Mouse (Mus musculus) midbrain, embryonic 10.5 days (tissue): Measurements from ENCODE around the gene Pam. TPM values are rescaled to one million over a fixed set of nuclear protein-coding genes. Genes with fewer than 3 reads are reported as not detected.

ENCODE experiments used
- DNase-seq: peaks from one replicate; pipeline ENCODE4 v3.0.0-alpha.2; 2017; ENCODE audit warnings: low spot score
- H3K27ac ChIP-seq: fragments of 300-500 bp; sonication (generic); replicated peaks from 2 replicates; pipeline ENCODE4 v1.5.1; 2016; ENCODE audit warnings: mild to moderate bottlenecking
- H3K27me3 ChIP-seq: fragments of 300-500 bp; sonication (generic); 2 replicates; pipeline ENCODE4 v1.6.1; 2016; ENCODE audit warnings: low read depth, mild to moderate bottlenecking; ENCODE audit not compliant: poor library complexity, severe bottlenecking
- H3K36me3 ChIP-seq: fragments of 300-500 bp; sonication (generic); 2 replicates; pipeline ENCODE4 v1.6.1; 2016; ENCODE audit warnings: mild to moderate bottlenecking, moderate library complexity
- H3K4me1 ChIP-seq: fragments of 300-500 bp; sonication (generic); 2 replicates; pipeline ENCODE4 v1.6.1; 2016
- H3K4me3 ChIP-seq: fragments of 300-500 bp; sonication (generic); 2 replicates; pipeline ENCODE4 v1.5.1; 2016; ENCODE audit warnings: mild to moderate bottlenecking, moderate library complexity
- H3K9me3 ChIP-seq: fragments of 300-500 bp; sonication (generic); replicated peaks from 2 replicates; pipeline ENCODE4 v1.6.1; 2016; ENCODE audit warnings: mild to moderate bottlenecking
- WGBS: fragments of 180-500 bp; shearing (Covaris S2); methylation state at CpG from one replicate; pipeline ENCODE4 v1.1.7; 2016; 5-methylcytosine and 5-hydroxymethylcytosine counted together
- polyA plus RNA-seq: library from polyadenylated mRNA; unstranded; fragments of >200 nt; fragmentation: Nextera tagmentation; extraction: Ambion mirVana; gene quantifications from 2 replicates; pipeline ENCODE4 v1.2.1, GENCODE M21; 2016

The Pam gene
- polyA plus RNA-seq, 1 experiment from 2014 or later = 18.9 TPM

DNA sequence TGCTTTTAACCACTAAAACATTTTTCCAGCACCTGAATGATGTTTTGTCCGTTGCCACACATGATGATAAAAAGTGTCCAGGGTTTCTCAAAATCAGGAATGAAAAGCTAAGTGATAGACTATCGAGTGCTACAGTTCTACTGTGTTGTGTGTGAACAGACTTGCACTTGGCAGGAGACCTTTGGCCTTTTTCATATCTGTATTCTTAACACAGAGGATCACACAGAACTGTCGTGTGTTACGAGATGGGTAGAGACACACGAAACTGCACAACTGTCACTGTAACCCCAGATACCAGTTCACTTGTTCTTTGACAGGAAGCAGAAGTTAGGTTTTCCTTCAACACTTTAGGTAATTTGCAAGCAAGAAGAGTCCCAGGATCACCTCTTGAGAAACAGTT lies 232.7 kb downstream of the Pam start:
- Histone ChIP-seq H3K4me1 (peaks cover 6% of the 10 kb centered on the region; the same call in 1 of the 2 replicates), H3K27me3 (no peaks in the 10 kb centered on the region), H3K27ac (no peak overlapping the region), H3K4me3 (no peak overlapping the region), H3K36me3 (no peaks in the 10 kb centered on the region), H3K9me3 (no peaks in the 10 kb centered on the region)
- 96% methylated on average over 5 of the region's 5 CpGs for WGBS
- DNase-seq = no peak

DNA sequence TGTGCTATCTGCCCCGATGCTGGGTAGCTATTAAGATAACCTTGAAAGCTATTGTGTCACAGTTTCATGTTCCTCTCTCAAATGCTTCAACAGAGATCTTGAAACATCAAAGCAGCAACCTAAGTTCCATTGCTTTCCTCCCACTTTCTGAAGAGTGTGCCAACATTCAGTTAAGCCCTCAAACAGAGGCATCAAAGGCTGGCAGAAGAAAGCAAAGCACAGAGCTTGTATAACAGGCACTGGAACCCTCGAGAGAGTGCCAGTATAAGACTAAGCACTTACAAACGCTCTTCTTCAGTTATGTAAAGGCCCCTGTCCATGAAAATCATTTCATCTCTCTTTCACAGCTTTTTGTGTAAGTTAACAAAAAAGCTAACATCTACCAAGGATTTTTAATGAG lies 241.2 kb downstream of the Pam start:
- Histone ChIP-seq H3K36me3 (0 out of 2 replicates have a peak, but pooled peaks cover 2% of the 10 kb centered on the region), H3K27ac (no peak overlapping the region), H3K9me3 (no peaks in the 10 kb centered on the region), H3K27me3 (no peaks in the 10 kb centered on the region), H3K4me1 (peaks cover 2% of the 10 kb centered on the region), H3K4me3 (no peak overlapping the region)
- DNase-seq = no peak
- 82% methylated on average over 3 of the region's 3 CpGs for WGBS

DNA sequence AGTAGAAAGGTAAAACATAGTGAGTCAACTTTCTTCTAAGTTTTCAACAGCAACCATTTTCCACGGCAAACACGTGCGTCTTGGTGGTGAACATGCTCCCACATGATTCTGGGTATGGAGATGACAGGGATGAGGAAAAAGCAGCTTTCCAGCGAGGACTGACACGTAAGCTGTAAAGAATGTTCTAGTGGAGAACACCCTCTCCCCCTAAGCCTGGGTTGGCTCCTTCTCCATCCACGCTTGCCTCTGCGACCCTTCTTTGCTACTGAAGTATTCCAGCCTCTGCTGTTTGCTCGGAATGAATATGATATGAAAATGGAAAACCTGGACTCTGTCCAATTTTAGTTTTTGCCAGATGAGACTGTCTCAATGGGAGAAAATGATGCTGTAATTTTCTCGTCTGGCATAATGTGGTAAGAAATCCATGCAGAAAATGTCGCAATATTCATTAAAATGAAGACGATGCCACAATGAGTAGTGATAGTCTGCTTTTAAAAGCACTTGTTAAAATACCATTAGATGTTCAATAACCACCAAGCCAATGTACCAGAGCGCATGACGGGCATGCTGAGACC lies 243.8 kb downstream of the Pam start:
- Histone ChIP-seq H3K27me3 (no peaks in the 10 kb centered on the region), H3K4me1 (peaks cover 24% of the 10 kb centered on the region), H3K36me3 (0 out of 2 replicates have a peak, but pooled peaks cover 2% of the 10 kb centered on the region), H3K27ac (no peak overlapping the region), H3K4me3 (no peak overlapping the region), H3K9me3 (no peaks in the 10 kb centered on the region)
- DNase-seq = no peak
- 95% methylated on average over 13 of the region's 13 CpGs for WGBS

- H3K9me3 ChIP-seq = no peaks in the 10 kb centered on the region
- H3K4me3 ChIP-seq = no peak overlapping the region
- WGBS = 46% methylated on average over 14 of the region's 14 CpGs
- H3K27ac ChIP-seq = peak overlapping the region; percentile 64
- H3K4me1 ChIP-seq = peaks cover 24% of the 10 kb centered on the region
- H3K36me3 ChIP-seq = 0 out of 2 replicates have a peak, but pooled peaks cover 2% of the 10 kb centered on the region
- peak; percentile 28 for DNase-seq
- no peaks in the 10 kb centered on the region for H3K27me3 ChIP-seq
Measured at GRCm38 (mm10) chr1:97848601-97849241, 246.7 kb downstream of the Pam start.

GRCm38 (mm10) chr1:97843220-97843992 lies 252.0 kb downstream of the Pam start:
- no peak overlapping the region for H3K4me3 ChIP-seq
- H3K27me3 ChIP-seq = no peaks in the 10 kb centered on the region
- no peak overlapping the region for H3K27ac ChIP-seq
- H3K9me3 ChIP-seq = no peaks in the 10 kb centered on the region
- H3K4me1 ChIP-seq = peaks cover 18% of the 10 kb centered on the region
- H3K36me3 ChIP-seq = 0 out of 2 replicates have a peak, but pooled peaks cover 9% of the 10 kb centered on the region
- no peak for DNase-seq

- DNase-seq = no peak
- H3K27ac ChIP-seq = no peak overlapping the region
- H3K9me3 ChIP-seq = no peaks in the 10 kb centered on the region
- 93% methylated on average over 5 of the region's 5 CpGs for WGBS
- H3K4me3 ChIP-seq = no peak overlapping the region
- 0 out of 2 replicates have a peak, but pooled peaks cover 11% of the 10 kb centered on the region for H3K36me3 ChIP-seq
- no peaks in the 10 kb centered on the region for H3K4me1 ChIP-seq
- no peaks in the 10 kb centered on the region for H3K27me3 ChIP-seq
Measured at GRCm38 (mm10) chr1:97834354-97834822, 261.1 kb downstream of the Pam start.

- Histone ChIP-seq H3K9me3 (no peaks in the 10 kb centered on the region), H3K27me3 (no peaks in the 10 kb centered on the region), H3K27ac (no peak overlapping the region), H3K4me3 (no peak overlapping the region), H3K36me3 (0 out of 2 replicates have a peak, but pooled peaks cover 10% of the 10 kb centered on the region), H3K4me1 (no peaks in the 10 kb centered on the region)
- 78% methylated on average over 5 of the region's 5 CpGs for WGBS
- no peak for DNase-seq
Measured at GRCm38 (mm10) chr1:97833466-97834353, 261.7 kb downstream of the Pam start.

GRCm38 (mm10) chr1:97828087-97828486 lies 267.4 kb downstream of the Pam start:
- Histone ChIP-seq H3K4me1 (no peaks in the 10 kb centered on the region), H3K27ac (no peak overlapping the region), H3K4me3 (no peak overlapping the region), H3K27me3 (no peaks in the 10 kb centered on the region), H3K9me3 (no peaks in the 10 kb centered on the region), H3K36me3 (0 out of 2 replicates have a peak, but pooled peaks cover 6% of the 10 kb centered on the region)
- 95% methylated on average over 5 of the region's 5 CpGs for WGBS
- DNase-seq = no peak

DNA sequence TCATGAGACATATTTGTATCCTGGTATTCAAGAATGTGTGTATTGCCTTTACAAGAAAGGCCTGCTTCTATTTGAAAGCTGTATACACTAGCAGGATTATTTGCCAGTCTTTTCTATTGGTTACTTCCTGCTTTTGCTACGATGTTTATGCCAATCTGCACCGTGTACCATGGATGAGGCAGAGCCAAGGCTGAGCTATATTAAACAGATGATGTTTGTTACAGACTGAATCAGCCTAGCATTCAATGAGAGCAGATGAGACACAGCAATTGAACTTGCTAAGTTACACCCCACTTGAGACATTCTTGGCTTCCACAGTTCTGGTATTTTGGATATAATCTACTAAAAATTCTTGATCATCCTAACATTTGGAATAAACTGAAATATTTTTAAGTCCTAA lies 267.9 kb downstream of the Pam start:
- H3K36me3 ChIP-seq = 0 out of 2 replicates have a peak, but pooled peaks cover 6% of the 10 kb centered on the region
- 87% methylated on average over 2 of the region's 2 CpGs for WGBS
- no peaks in the 10 kb centered on the region for H3K9me3 ChIP-seq
- H3K4me3 ChIP-seq = no peak overlapping the region
- no peak for DNase-seq
- no peaks in the 10 kb centered on the region for H3K27me3 ChIP-seq
- no peaks in the 10 kb centered on the region for H3K4me1 ChIP-seq
- H3K27ac ChIP-seq = no peak overlapping the region

DNA sequence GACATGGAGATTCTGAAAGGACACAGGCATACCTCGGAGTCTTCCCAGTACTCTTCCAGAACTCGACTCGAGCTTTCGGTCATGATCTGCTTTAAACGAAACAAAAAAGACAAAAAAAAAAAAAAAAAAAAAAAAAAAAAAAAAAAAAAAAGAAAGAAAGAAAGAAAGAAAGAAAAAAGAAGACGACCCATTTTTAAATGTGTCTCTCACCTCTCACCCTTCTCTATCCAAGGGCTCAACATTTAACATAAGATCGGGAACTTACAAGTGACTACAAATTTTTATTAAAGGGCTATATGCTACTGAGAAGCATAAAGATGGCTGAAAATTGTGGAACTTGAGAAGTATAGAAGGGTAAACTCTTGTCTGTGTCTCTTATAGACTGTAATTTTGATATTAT lies 272.5 kb downstream of the Pam start:
- WGBS = 94% methylated on average over 7 of the region's 7 CpGs

GRCm38 (mm10) chr1:97822203-97822602 lies 273.2 kb downstream of the Pam start:
- 85% methylated on average over 5 of the region's 5 CpGs for WGBS
- DNase-seq = no peak
- Histone ChIP-seq H3K4me3 (no peak overlapping the region), H3K9me3 (no peaks in the 10 kb centered on the region), H3K4me1 (no peaks in the 10 kb centered on the region), H3K27ac (no peak overlapping the region), H3K27me3 (no peaks in the 10 kb centered on the region), H3K36me3 (peaks cover 3% of the 10 kb centered on the region)

More for the DNA sequence above, 272.5 kb downstream of the Pam start:
- Histone ChIP-seq H3K9me3 (no peaks in the 10 kb centered on the region), H3K4me3 (no peak overlapping the region), H3K4me1 (no peaks in the 10 kb centered on the region), H3K27me3 (no peaks in the 10 kb centered on the region), H3K36me3 (peaks cover 3% of the 10 kb centered on the region; the same call in 1 of the 2 replicates), H3K27ac (no peak overlapping the region)
- DNase-seq = no peak

DNA sequence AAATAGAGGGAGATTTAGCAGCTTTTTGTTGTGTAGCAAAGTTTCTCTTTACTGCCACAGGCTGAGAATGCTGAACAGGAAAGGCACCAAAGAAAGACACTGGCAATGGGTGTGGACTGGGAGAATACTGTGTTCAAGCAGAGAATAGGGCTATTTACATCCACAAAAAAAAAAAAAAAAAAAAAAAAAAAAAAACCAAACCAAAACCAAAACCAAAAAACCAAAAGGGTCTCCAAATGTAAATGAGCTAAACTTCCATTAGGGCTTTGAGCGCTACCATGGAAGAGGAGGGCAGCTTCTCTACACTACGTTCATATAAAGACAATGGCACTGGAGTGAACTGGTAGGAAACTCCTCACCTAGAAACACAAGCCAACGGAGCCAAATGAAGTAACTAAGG lies 274.2 kb downstream of the Pam start:
- Histone ChIP-seq H3K36me3 (peaks cover 3% of the 10 kb centered on the region), H3K4me3 (no peak overlapping the region), H3K27me3 (no peaks in the 10 kb centered on the region), H3K4me1 (no peaks in the 10 kb centered on the region), H3K9me3 (no peaks in the 10 kb centered on the region), H3K27ac (no peak overlapping the region)
- DNase-seq = no peak
- 83% methylated on average over 3 of the region's 3 CpGs for WGBS
